Mouse (Mus musculus) G1E-ER4 (cell line): ENCODE measurements around the gene Shank2. TPM values are rescaled to one million over a fixed set of nuclear protein-coding genes. Genes with fewer than 3 reads are reported as not detected.

Source experiments
- GATA1 ChIP-seq: IDR thresholded peaks from one replicate; pipeline ENCODE4 v1.8.0; 2012; ENCODE audit warnings: low read length, inconsistent platforms
- polyA plus RNA-seq: library from polyadenylated mRNA; stranded (reverse); fragments of >175 nt; gene quantifications from 2 replicates; pipeline ENCODE4 v1.2.3, GENCODE M21; 2012

The Shank2 gene
- polyA plus RNA-seq, 1 experiment, result not detected

DNA sequence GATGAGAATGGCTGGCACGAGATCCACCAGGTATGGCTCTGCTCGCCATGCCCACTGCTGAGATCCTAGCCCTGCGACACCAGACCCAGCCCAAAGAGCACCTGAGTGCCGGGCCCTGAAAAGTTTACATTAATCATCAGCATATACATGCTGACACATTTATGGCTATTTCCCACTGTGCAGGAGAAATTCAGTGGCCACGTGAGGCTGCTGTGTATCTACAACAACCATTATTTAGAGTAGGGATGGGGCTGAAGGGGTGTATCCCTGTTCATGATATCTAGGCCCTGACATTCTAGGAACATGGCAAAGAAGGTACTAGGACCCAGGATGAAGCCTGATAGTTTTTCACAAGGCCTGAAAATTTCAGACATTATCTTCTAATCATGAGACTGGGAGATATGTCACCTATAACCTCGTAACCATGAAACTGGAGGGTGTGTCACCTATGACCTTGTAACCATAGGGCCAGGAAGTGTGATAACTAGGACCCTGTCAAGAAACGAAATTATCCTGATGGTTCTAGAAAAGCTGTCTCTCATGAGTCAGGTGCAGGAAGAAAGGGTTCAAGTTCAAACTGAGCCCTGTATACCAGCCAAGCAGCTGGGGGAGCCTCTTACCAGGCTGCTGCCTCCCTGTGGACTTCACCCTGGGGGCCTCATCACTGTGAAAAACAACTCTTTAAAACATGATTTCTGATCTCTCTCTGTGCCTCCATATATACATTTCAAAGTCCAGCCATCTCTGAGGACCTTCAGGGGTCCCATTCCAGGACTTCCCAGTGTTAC lies 68.6 kb downstream of the Shank2 start:
- TF ChIP-seq GATA1, result no peak

DNA sequence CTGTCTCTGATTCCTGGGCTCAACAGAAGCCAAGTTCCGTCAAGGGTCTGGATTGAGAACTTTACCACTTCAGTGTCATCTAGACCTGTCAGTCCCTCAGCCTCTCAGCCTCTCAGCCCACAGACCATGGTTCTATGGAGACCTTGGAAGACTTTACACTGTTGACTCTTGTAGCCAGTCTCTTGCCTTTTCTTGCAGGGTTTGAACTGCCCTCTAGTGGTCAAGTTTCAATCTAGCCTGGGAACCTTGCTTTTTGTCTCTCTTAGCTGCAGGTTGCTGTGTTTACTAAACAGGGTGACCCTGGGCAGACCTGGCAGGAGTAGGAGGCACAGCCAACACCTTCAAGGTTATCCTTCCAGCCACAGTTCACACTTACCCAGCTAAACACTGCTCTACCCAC lies 70.5 kb downstream of the Shank2 start:
- no peak for TF ChIP-seq GATA1

GRCm38 (mm10) chr7:144072856-144073255 lies 71.1 kb downstream of the Shank2 start:
- TF ChIP-seq GATA1, result no peak

DNA sequence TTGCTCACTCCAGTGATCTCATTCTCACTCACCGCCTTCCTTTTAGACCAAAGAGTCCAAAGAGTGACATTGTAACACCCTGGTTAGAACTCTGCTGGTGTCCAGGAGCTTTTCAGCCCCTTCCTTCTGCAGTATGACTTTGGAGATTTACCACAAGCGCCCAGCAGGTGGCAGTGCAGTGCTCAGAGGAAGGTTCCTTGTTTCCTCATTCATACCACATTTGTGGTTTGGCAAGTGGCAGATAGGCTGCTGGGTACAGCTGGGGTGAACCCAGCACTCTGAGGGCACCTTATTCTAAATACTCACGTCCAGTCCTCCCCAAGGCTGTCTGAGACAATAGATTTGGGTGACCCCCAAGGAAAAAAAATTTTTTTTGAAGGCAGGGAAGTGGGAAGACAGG lies 73.0 kb downstream of the Shank2 start:
- TF ChIP-seq GATA1, result no peak

DNA sequence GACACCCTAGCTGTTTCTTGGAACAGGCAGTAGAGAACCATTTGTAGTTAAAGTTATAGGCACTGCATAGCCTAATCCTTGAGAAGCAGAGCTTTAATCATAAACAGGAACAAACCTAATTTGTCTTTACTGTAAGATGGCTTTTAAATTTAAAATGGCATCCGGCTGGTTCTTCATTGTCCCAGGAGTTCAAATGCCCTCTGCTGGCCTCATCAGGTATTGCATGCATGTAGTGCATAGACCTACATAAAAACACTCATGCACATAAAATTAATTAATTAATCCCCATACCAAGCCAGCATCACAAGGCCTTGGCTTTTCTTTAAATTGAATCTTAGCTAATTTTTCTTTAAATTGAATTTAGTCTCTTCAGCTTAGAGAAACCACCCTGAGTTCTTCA lies 76.9 kb downstream of the Shank2 start:
- no peak for TF ChIP-seq GATA1

DNA sequence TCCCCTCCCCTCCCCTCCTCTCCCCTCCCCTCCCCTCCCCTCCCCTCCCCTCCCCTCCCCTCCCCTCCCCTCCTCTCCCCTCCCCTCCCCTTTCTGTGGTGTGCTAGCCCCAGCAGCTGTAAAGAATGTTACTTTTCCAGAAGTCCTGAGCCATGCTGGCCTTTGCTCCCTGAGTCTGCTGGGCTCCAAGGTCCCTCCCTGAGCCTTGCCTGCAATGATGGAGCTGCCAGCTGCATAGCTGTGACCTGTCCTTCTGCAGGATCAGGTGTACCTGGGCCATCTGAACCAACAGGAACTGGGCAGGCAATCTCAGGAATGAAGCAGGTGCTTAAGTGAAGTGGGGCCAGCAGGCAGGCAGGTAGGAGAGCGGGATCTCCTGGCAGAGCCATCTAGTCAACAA lies 78.1 kb downstream of the Shank2 start:
- TF ChIP-seq GATA1, result no peak

- no peak for TF ChIP-seq GATA1
Measured at GRCm38 (mm10) chr7:144081448-144081847, 79.7 kb downstream of the Shank2 start.

DNA sequence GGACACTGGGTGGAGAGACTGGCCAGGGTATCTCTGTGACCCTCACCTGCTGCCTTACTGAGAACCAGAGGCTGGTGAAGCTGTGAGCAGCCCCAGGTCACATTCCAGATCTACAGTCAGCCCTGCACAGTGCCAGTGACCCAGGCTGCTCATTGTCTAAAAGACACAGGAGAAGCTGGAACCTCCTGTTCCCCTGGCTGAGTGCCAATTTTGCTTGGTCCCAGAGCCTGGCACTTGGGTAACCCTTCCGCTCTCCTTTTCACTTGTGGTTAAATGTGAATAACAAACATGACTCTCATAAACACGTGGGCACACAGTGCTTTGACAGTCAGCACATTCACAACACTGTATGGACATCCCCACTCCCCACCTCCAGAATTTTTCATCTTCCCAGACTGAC lies 80.2 kb downstream of the Shank2 start:
- no peak for TF ChIP-seq GATA1

GRCm38 (mm10) chr7:144087277-144087676 lies 85.5 kb downstream of the Shank2 start:
- TF ChIP-seq GATA1, result no peak

GRCm38 (mm10) chr7:144094132-144094531 lies 92.4 kb downstream of the Shank2 start:
- TF ChIP-seq GATA1, result no peak

DNA sequence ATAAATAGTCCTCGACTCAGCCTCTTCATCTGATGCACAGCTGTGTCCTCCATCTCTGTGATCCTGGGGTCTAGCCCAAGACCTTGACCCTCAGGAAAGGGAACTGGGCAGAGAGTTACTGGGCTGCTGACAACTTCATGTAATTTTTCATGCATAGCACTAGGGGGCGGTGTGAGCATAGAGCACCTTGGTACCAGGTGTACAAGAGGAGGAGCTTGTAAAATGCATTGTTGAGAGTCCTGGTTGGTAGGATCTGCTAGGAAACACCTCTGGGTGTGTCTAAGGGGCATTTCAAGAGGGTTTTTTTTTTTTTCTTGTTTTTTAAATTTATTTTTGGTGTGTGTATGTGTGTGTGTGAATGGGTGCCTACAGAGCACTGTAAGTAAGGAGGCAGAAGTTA lies 95.6 kb downstream of the Shank2 start:
- no peak for TF ChIP-seq GATA1

DNA sequence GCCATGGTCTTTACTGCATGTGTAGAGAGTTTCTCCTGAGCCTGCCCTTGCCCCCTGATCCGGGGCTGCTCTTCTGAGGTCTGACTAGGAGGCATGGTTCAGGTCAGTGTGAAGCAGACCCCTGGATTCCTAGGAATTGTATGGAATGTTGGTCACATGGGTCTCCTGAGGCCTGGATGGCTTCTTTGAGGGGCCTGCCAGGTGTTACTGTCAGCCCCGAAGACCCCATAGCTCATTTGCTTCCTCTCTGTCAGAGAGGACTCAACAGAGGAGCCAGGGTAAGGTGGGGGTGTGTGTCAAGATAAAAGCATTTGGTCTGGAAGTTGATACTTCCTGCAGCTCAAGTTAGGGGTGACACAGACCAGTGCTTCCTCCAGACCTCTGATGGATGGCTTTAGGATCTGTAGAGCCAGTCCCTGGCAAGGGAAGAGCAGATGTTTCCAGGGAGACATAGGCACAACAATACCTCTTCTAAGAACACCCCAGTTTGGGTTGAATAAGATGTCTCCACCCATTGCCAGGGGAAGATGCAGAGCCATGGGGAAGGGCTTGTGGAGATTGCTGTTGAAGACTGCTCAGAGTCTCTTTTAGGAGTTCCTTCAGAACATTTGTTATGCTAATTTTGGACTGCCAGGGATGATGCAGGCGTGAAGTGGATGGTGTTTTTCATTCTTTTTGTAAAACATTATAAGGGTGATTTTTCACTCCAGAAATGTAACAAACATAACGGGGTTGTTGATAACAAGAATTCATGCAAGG lies 100.7 kb downstream of the Shank2 start:
- no peak for TF ChIP-seq GATA1

GRCm38 (mm10) chr7:144105952-144106351 lies 104.2 kb downstream of the Shank2 start:
- no peak for TF ChIP-seq GATA1

DNA sequence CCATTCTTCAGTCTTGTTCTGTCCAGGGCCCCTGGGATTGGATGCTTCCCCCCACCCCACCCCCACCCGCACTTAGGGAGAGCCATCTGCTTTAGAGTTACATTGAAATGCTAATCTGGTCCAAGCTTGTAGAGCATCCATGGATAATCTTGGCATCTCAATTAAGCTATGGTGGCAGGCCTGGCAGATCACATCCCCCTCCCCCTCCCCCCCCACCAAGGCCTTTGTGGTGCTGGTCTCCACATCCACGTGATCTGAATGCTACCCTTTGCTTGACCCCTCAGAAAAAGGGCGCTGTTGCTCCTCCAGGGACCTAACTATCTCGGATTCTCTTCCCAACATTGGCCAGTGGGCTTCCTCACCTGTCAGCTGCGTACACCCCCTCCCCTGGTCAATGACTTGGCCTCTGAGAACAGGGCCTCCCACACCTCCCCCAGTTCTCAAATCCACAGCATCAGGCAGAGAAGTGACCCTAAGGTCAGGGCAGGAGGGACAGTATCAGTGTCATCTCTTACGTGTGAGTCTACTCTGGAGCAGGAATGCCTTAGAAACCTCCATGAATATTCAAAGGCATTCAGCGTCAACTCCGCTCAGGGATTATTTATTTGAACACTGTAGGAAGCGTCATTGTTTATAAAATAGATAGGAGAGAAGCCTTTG lies 104.8 kb downstream of the Shank2 start:
- TF ChIP-seq GATA1, result no peak

DNA sequence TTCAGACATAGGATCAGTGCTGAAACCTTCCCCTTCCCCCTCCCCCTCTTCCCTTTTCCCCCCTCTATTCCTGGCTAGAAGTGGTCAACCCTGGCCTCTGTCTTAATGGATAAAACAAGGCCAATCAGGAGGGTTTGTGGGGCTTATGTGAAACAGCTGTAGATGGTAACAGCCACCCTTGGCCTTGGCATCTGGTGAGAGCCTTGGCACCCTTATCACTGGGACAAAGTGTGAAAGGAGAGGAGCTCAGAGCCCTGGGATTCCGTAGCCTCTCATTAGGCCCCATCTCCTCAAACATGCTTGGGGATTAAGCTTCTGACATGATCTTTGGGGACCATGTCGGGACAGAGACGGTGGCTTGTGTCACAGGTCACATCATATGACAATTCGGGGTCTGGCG lies 106.4 kb downstream of the Shank2 start:
- no peak for TF ChIP-seq GATA1

DNA sequence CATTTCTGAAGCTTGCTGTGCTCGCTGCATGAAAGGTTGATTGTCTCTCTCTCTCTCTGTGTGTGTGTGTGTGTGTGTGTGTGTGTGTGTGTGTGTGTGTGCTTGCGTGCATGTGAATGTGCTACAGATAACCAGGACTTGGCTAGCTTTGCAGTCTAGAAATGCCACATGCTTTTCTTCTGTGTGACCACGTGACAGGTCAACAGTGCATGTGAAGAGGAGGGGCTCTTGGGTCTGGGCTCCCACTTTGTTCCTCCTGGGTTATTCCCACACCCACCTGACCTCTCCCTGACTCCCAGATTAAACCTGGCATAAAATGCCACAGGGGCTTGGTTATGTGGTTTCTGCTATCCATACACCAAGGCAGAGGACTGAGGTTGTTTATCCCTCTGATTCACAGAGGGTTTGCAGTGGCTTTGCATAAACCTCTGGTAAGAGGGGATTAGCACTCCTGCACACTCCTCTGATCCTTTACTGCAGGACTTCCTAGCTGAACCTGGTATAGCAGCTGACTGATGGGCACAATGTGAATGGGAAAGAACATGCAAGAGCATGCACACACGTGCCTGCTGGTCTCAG lies 109.4 kb downstream of the Shank2 start:
- no peak for TF ChIP-seq GATA1
